Mouse (Mus musculus) lung, postnatal 0 days (tissue): ENCODE results near the gene Slc45a3. TPM values are rescaled to one million over a fixed set of nuclear protein-coding genes. Genes with fewer than 3 reads are reported as not detected.

ENCODE experiments used
- ATAC-seq: fragments of 200-750 bp; cut with Nextera tagmentation; 2 replicates; pipeline ENCODE4 v1.8.0; 2017; ENCODE audit warnings: moderate library complexity
- DNase-seq: peaks from one replicate; pipeline ENCODE4 v3.0.0-alpha.2; 2016; ENCODE audit warnings: low spot score
- H3K27ac ChIP-seq: fragments of 300-500 bp; sonication (generic); 2 replicates; pipeline ENCODE4 v1.5.1; 2014; ENCODE audit warnings: antibody characterized with exemption, mild to moderate bottlenecking, low read length, mixed read lengths
- H3K27me3 ChIP-seq: fragments of 300-500 bp; sonication (generic); replicated peaks from 2 replicates; pipeline ENCODE4 v1.6.1; 2014; ENCODE audit warnings: low read length, mixed read lengths; ENCODE audit not compliant: insufficient read depth
- H3K36me3 ChIP-seq: fragments of 300-500 bp; sonication (generic); 2 replicates; pipeline ENCODE4 v1.6.1; 2014; ENCODE audit warnings: low read length, mixed read lengths; ENCODE audit not compliant: insufficient read depth
- H3K4me1 ChIP-seq: fragments of 300-500 bp; sonication (generic); 2 replicates; pipeline ENCODE4 v1.6.1; 2014; ENCODE audit warnings: antibody characterized with exemption, low read depth, low read length, mixed read lengths; ENCODE audit not compliant: insufficient read depth
- H3K4me2 ChIP-seq: fragments of 300-500 bp; sonication (generic); replicated peaks from 2 replicates; pipeline ENCODE4 v1.6.1; 2014; ENCODE audit warnings: low read depth, mild to moderate bottlenecking, low read length, moderate library complexity, mixed read lengths
- H3K4me3 ChIP-seq: fragments of 300-500 bp; sonication (generic); 2 replicates; pipeline ENCODE4 v1.5.1; 2014; ENCODE audit warnings: low read depth, low read length
- H3K9ac ChIP-seq: fragments of 300-500 bp; sonication (generic); replicated peaks from 2 replicates; pipeline ENCODE4 v1.6.1; 2014; ENCODE audit warnings: low read depth, mild to moderate bottlenecking
- H3K9me3 ChIP-seq: fragments of 300-500 bp; sonication (generic); 2 replicates; pipeline ENCODE4 v1.6.1; 2016; ENCODE audit warnings: low read length, mixed read lengths
- CTCF ChIP-seq: IDR thresholded peaks from 2 replicates; pipeline ENCODE4 v1.5.1; 2016; ENCODE audit warnings: antibody characterized with exemption, mild to moderate bottlenecking
- EP300 ChIP-seq: IDR thresholded peaks from 2 replicates; pipeline ENCODE4 v1.6.1; 2016; ENCODE audit warnings: antibody characterized with exemption, mild to moderate bottlenecking, control low read depth
- WGBS: fragments of 180-500 bp; shearing (Covaris S2); extraction: QIAGEN DNeasy Blood & Tissue Kit; methylation state at CpG from one replicate; pipeline ENCODE4 v1.1.7; 2014; 5-methylcytosine and 5-hydroxymethylcytosine counted together
- polyA plus RNA-seq: library from polyadenylated mRNA; unstranded; fragments of >200 nt; fragmentation: Nextera tagmentation; extraction: Ambion mirVana; gene quantifications from 2 replicates; pipeline ENCODE4 v1.2.1, GENCODE M21; 2015

Gene Slc45a3
- polyA plus RNA-seq, 1 experiment from 2014 or later: 5.7 TPM

DNA sequence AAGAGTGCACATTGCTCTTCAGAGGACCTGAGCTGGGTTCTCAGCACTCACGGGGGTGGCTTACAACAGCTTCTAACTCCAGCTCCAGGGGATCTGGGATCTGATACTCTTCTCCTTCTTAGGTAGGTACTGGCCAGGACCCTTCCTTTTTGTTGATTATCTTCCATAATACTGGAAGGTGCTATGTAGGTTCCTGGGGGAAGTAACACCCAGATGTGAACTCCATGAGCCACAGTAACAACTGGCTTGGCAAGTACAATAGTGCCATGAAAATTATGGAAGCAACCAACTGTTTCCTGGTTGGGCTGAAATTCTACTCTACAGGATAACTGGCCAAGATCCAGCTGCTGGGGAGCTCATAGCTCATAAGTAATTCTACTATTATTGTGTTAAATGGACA, 42.7 kb downstream of the Slc45a3 start:
- ATAC-seq: no peak
- 87% methylated on average over 1 of the region's 1 CpGs for WGBS
- H3K27ac ChIP-seq: peak overlapping the region; percentile 100; the same call in 1 of the 2 replicates

DNA sequence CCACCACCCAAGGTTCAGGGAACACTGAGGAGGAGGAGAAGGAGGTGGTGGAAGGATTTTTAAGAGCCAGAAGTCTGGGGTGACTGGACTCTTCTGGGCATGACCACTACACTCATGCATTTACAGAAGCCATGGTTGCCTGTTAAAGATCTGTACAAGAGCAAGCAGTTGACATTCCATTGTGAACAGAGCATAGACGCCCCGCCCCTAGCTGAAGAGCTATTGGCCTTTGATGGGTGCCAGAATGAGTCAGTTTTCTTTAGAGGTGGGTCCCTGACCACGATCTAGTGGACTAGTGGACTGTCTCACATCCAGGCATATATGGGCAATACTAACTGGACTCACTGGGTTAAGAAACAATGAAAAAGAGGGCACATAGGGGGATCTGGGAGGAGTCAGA, 43.3 kb downstream of the Slc45a3 start:
- no peaks in the 10 kb centered on the region for H3K9me3 ChIP-seq
- no peak overlapping the region for H3K4me2 ChIP-seq
- TF ChIP-seq CTCF (no peak), EP300 (no peak; the same call in 1 of the 2 replicates)
- H3K36me3 ChIP-seq: no peaks in the 10 kb centered on the region
- peak overlapping the region; percentile 100 for H3K27ac ChIP-seq
- no peak overlapping the region for H3K9ac ChIP-seq
- DNase-seq (peak; percentile 86), ATAC-seq (peak; percentile 18)
- peaks cover 13% of the 10 kb centered on the region; the same call in 1 of the 2 replicates for H3K4me1 ChIP-seq
- no peaks in the 10 kb centered on the region for H3K27me3 ChIP-seq
- no peak overlapping the region for H3K4me3 ChIP-seq
- WGBS: 50% methylated on average over 3 of the region's 3 CpGs

More for the DNA sequence above, 42.7 kb downstream of the Slc45a3 start:
- no peak overlapping the region for H3K4me3 ChIP-seq
- no peak overlapping the region for H3K9ac ChIP-seq
- no peaks in the 10 kb centered on the region for H3K36me3 ChIP-seq
- TF ChIP-seq EP300 (no peak), CTCF (no peak)
- no peaks in the 10 kb centered on the region for H3K9me3 ChIP-seq
- DNase-seq: no peak
- H3K27me3 ChIP-seq: no peaks in the 10 kb centered on the region
- no peak overlapping the region for H3K4me2 ChIP-seq
- H3K4me1 ChIP-seq: peaks cover 10% of the 10 kb centered on the region; the same call in 1 of the 2 replicates

DNA sequence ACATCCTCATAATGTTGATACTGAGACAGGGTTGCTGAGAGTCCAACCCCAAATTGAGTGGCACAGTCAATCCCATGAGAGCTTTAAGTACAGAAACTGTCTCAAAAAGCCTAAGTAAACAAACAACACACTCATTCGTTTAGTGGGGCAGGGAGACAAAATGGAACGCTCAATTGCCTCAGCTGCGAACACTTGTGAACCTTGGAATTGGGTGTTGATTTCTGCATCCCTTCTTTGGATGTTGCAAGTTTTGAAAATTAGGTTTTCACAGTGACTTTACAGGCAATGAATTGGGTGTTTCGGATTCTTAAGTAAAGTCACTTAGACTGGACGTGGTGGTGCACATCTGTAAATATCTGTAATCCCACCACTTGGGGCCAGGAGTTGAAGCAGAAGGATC, 44.0 kb downstream of the Slc45a3 start:
- ATAC-seq (no peak), DNase-seq (peak; percentile 64)
- Histone ChIP-seq H3K27me3 (no peaks in the 10 kb centered on the region), H3K9me3 (no peaks in the 10 kb centered on the region), H3K4me3 (peak overlapping the region; percentile 90), H3K4me1 (peaks cover 13% of the 10 kb centered on the region; the same call in 1 of the 2 replicates), H3K9ac (peak overlapping the region; percentile 94; the same call in 1 of the 2 replicates), H3K27ac (peak overlapping the region; percentile 100), H3K4me2 (peak overlapping the region; percentile 77), H3K36me3 (no peaks in the 10 kb centered on the region)
- WGBS: 12% methylated on average over 5 of the region's 5 CpGs
- TF ChIP-seq EP300: no peak; the same call in 1 of the 2 replicates
- no peak for TF ChIP-seq CTCF

DNA sequence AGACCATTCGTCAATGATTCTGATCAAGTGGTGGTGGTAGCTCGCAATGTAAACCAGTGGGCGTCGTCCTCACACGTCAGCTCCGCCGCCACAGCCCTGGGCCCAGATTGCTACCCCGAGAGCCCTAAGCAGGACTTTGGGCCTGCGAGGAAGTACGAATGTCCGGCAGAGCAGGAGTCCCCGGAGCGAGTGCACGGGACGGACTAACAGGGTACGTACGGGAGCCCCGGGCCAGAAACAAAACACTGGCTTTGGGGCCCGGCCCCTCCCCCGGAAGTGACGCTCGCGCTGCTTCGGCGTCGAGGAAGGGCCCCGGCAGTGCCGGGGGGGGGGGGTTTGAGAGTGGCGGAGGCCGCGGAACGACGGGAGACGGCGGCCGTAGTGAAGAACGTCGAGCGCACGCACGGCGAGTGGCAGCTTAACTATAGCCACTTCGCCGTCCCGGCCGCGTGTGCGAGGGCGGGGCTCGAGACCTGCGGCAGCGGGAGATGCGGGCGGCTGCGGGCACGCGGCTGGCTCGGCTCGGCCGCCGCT, 44.6 kb downstream of the Slc45a3 start, which contains the start of gene Elk4:
Gene Elk4, plus strand, starts transcription at position 326 of the 534 bp plus-strand sequence.
- no peaks in the 10 kb centered on the region for H3K27me3 ChIP-seq
- ATAC-seq: peak; percentile 90
- peak; percentile 94 for DNase-seq
- peak within 1 kb of the TSS; percentile 94 for H3K9ac ChIP-seq
- H3K27ac ChIP-seq: peak within 1 kb of the TSS; percentile 100
- TF ChIP-seq CTCF (peak; percentile 15; the same call in 1 of the 2 replicates), EP300 (peak; percentile 52; the same call in 1 of the 2 replicates)
- peak within 1 kb of the TSS; percentile 90 for H3K4me3 ChIP-seq
- peaks cover 13% of the 10 kb centered on the region; the same call in 1 of the 2 replicates for H3K4me1 ChIP-seq
- under 1% methylated on average over 59 of the region's 61 CpGs for WGBS
- peak within 1 kb of the TSS; percentile 77 for H3K4me2 ChIP-seq
- H3K9me3 ChIP-seq: no peaks in the 10 kb centered on the region
- no peaks in the 10 kb centered on the region for H3K36me3 ChIP-seq

DNA sequence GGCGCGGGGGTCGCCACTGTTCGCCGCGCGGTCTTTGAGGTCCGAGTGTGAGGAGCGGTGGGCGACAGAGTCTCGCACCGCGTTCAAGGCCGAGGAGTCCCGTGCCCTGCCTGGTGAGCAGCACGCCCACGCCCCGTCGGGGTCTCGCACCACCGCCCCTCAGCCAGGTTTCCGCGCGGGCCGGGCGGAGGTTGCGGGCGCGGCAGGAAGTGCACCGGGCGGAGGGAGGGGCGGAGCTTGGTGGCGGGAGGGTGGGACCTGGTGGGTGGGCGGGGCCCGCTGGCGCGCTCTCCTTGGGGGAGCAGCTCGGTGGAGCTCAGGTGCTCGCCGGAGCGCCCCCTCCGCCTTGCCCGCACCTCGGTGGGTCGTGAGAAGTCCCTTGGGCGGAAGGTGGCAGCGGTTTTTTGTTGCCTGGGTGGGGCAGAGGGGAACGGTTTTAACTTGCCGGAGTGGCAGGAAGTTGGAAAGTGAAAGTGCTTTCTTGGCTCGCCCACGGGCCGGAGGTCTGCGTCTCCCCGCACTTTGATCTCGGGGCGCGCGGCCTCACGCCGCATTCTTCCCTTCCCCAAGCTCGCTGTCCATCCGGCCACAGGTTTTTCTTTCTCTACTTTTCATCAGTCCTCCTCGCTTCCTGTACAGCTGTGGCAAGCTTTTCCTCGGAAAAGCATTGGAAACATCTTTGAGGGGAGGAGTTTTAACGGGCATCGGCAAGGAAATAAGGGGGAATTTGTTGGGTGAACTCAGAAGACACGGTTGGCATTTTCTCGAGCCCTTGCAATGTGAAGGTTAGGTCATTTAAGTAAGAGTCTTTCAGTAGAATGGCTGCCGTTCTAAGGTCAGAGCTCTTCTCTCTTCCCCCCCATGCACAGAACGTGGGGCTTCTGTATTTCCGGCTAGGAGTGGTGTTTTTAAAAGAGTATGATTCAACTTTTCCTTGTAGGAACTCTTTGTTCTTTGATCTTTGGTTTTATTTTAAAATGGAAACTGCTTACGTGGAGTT, 45.4 kb downstream of the Slc45a3 start:
- Histone ChIP-seq H3K36me3 (no peaks in the 10 kb centered on the region), H3K27me3 (no peaks in the 10 kb centered on the region), H3K4me3 (peak overlapping the region; percentile 90), H3K9me3 (no peaks in the 10 kb centered on the region), H3K9ac (peak overlapping the region; percentile 94), H3K27ac (peak overlapping the region; percentile 100), H3K4me1 (peaks cover 13% of the 10 kb centered on the region; the same call in 1 of the 2 replicates), H3K4me2 (peak overlapping the region; percentile 77)
- peak; percentile 89 for ATAC-seq
- peak; percentile 93 for DNase-seq
- whole genome bisulfite sequencing: under 1% methylated on average over 51 of the region's 72 CpGs
- no peak; the same call in 1 of the 2 replicates for TF ChIP-seq CTCF
- TF ChIP-seq EP300: peak; percentile 35; the same call in 1 of the 2 replicates
